Mouse (Mus musculus): ENCODE measurements at regions not wholly inside any gene's neighbourhood (a gene's known extent, or its start where the extent isn't known, plus 50 kb on each side); places are given as distances from the start of the nearest gene placed in this dataset.
A peak's percentile ranks its signal among the peaks of the same experiment; 100 is the strongest.

- peak; percentile 56 for DNase-seq
Observed at GRCm38 (mm10) chr17:63803599-63803998, 59.3 kb upstream of the Fer start.

GRCm38 (mm10) chr17:63804416-63804815, 58.4 kb upstream of the Fer start:
- DNase-seq: no peak

GRCm38 (mm10) chr17:63806360-63806759, 56.5 kb upstream of the Fer start:
- no peak for DNase-seq

- no peak for DNase-seq
Observed at GRCm38 (mm10) chr17:63807590-63808228, 55.2 kb upstream of the Fer start.

- no peak for DNase-seq
Observed at GRCm38 (mm10) chr17:63808756-63809155, 54.1 kb upstream of the Fer start.

GRCm38 (mm10) chr17:63811246-63811785, 51.5 kb upstream of the Fer start:
- DNase-seq: no peak

- DNase-seq: no peak
Observed at GRCm38 (mm10) chr17:63812586-63812985, 50.3 kb upstream of the Fer start.

Data from cerebellum, adult 9-11 months (tissue).